8 mouse cellular contexts compared by ENCODE assay signal in the genomic region with DNA sequence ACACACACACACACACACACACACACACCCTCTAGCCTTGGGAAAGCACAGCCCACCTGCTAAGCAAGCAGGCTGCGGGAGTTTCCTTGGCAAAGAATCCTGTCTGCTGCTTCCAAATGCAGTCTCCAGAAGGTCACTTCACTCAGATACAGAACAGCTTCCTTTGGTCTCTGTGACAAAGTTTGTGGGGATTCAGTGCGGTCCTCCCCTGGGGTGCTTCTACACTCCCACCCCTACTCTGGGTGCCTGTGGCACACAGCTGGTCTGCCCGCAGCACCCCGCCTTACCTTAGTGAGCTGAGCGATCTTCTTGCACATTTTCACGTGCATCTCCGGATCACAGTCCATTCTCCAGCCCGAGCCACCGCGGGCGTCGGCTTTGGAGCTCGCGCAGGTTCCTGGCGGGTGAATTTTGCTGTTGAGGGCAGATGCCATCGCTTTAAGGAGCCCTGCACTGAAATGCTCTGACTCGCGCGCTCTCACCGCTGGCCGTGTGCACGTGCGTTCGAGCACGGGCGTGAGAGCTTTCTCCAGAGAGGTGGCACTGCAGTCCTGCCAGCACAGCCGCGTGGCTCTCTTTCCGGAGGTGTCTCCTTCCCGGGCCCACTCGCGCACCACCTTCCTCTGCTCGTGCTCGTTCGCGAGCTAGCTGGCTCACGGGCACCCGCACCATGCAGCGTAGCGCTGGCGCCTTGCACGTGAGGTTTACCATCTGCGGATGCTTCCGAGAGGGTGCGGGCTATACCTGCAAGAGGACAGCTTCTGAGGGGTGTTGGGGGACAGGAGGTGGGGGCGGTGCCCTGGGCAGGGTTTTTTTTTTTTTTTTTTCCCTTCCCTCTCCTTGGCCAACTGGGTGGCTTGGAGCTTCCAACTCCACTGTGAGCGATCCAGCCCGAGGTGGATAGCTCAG. TPM values are rescaled to one million over a fixed set of nuclear protein-coding genes. Genes with fewer than 3 reads are reported as not detected.
DNase-seq lines count a peak whose midpoint lies in the region; ATAC-seq and TF ChIP-seq lines count a peak whose summit lies in the region.

TSS of gene Fam184b (minus strand) at position 809 of the 909 bp plus-strand sequence.

- H3K9me3 ChIP-seq in forebrain, embryonic 13.5 days (replicated peaks): no peaks in the 10 kb centered on the region
- no peaks in the 10 kb centered on the region for H3K9me3 ChIP-seq in hindbrain, postnatal 0 days (ENCODE audit: low read length)

- no peak within 1 kb of the TSS for H3K27ac ChIP-seq in brown adipose tissue, adult 24 weeks (replicated peaks; ENCODE audit: low read depth, low read length)
- peak within 1 kb of the TSS; percentile 25; the same call in 1 of the 2 replicates for H3K27ac ChIP-seq in forebrain, embryonic 13.5 days
- H3K27ac ChIP-seq in hindbrain, postnatal 0 days: peak within 1 kb of the TSS; percentile 80

- peak; percentile 96 for ATAC-seq in forebrain, embryonic 13.5 days
- ATAC-seq in hindbrain, postnatal 0 days: peak; percentile 94

- no peaks in the 10 kb centered on the region for H3K36me3 ChIP-seq in forebrain, embryonic 13.5 days (ENCODE audit: poor library complexity, severe bottlenecking)
- H3K36me3 ChIP-seq in hindbrain, postnatal 0 days (ENCODE audit: insufficient read depth, low read length): no peaks in the 10 kb centered on the region

- WGBS in forebrain, embryonic 13.5 days: under 1% methylated on average over 48 of the region's 48 CpGs
- under 1% methylated on average over 48 of the region's 48 CpGs for WGBS in hindbrain, postnatal 0 days

- peak; percentile 40 for TF ChIP-seq CTCF in hindbrain, postnatal 0 days (IDR thresholded peaks at IDR 0.05; ENCODE audit: low read depth)

- H3K4me2 ChIP-seq in forebrain, embryonic 13.5 days: peak within 1 kb of the TSS; percentile 75
- peak within 1 kb of the TSS; percentile 88 for H3K4me2 ChIP-seq in hindbrain, postnatal 0 days (ENCODE audit: low read depth, low read length)

- H3K4me1 ChIP-seq in brown adipose tissue, adult 24 weeks (ENCODE audit: control insufficient read depth, insufficient read depth, insufficient read length, low read length): no peaks in the 10 kb centered on the region
- H3K4me1 ChIP-seq in forebrain, embryonic 13.5 days: peaks cover 8% of the 10 kb centered on the region
- H3K4me1 ChIP-seq in hindbrain, postnatal 0 days (ENCODE audit: insufficient read depth, low read length): no peaks in the 10 kb centered on the region

- DNase-seq in Muller cell, postnatal 12 days (ENCODE audit: inconsistent ontology term): peak; percentile 65
- peak; percentile 87 for DNase-seq in hindbrain, postnatal 0 days (ENCODE audit: low spot score)
- DNase-seq in left cerebral cortex, adult 11 months (ENCODE audit: low spot score): peak; percentile 72
- DNase-seq in lung, postnatal 10 days: peak; percentile 26
- DNase-seq in ovary, postnatal 14 days (ENCODE audit: low spot score): peak; percentile 19
- no peak for DNase-seq in adipocyte (ENCODE audit: low spot score)

- H3K9ac ChIP-seq in forebrain, embryonic 13.5 days: peak within 1 kb of the TSS; percentile 76
- peak within 1 kb of the TSS; percentile 65 for H3K9ac ChIP-seq in hindbrain, postnatal 0 days (replicated peaks; ENCODE audit: low read length)

- peak within 1 kb of the TSS; percentile 49 for H3K4me3 ChIP-seq in brown adipose tissue, adult 24 weeks (ENCODE audit: insufficient read depth, low read depth, low read length)
- H3K4me3 ChIP-seq in forebrain, embryonic 13.5 days: peak within 1 kb of the TSS; percentile 59
- H3K4me3 ChIP-seq in hindbrain, postnatal 0 days (ENCODE audit: low read length): peak within 1 kb of the TSS; percentile 50

- H3K27me3 ChIP-seq in forebrain, embryonic 13.5 days: no peaks in the 10 kb centered on the region
- no peaks in the 10 kb centered on the region for H3K27me3 ChIP-seq in hindbrain, postnatal 0 days (ENCODE audit: insufficient read depth, low read length)

RNA-seq across cellular contexts. Expression of gene Fam184b, which starts in this region (rescaled TPM):
- polyA plus RNA-seq in brown adipose tissue, adult 24 weeks (2012; ENCODE audit: insufficient read depth, insufficient read length, missing spikeins): not detected in 2 replicates
- 3.2 and 3.6 TPM in 2 replicates for polyA plus RNA-seq in forebrain, embryonic 13.5 days (2015; fragmentation: Nextera tagmentation; extraction: Ambion mirVana)
- 15.1 and 16.2 TPM in 2 replicates for total RNA-seq in hindbrain, postnatal 0 days (2014; rRNA removed)
- polyA plus RNA-seq in hindbrain, postnatal 0 days (2015; fragmentation: Nextera tagmentation; extraction: Ambion mirVana): 14.8 and 15.3 TPM in 2 replicates
